18 mouse cellular contexts compared by ENCODE assay signal in genomic region chr19:59423685-59424084, GRCm38 (mm10). TPM values are rescaled to one million over a fixed set of nuclear protein-coding genes. Genes with fewer than 3 reads are reported as not detected.
DNase-seq lines count a peak whose midpoint lies in the region; ATAC-seq lines count a peak whose summit lies in the region.
"Had no signal": no experiment of that assay in that cellular context is flagged by ENCODE, and none has a peak within 500 bp of the region (broad histone marks: within the 10 kb centered on the region; RNA-seq: fewer than 3 reads in every experiment).

No protein-coding gene starts in this region.

- H3K27me3 ChIP-seq in forebrain, embryonic 10.5 days (ENCODE audit: poor library complexity, severe bottlenecking), result peaks cover 48% of the 10 kb centered on the region
- H3K27me3 ChIP-seq in forebrain, embryonic 16.5 days (replicated peaks; ENCODE audit: control insufficient read depth, insufficient read depth, low read length), result no peaks in the 10 kb centered on the region; the same call in 1 of the 2 replicates
- H3K27me3 ChIP-seq in neural tube, embryonic 15.5 days (replicated peaks), result peaks cover 5% of the 10 kb centered on the region
- H3K27me3 ChIP-seq in splenic B cell, adult 2 months (ENCODE audit: control insufficient read depth, insufficient read depth, low read length, poor library complexity, severe bottlenecking), result no peaks in the 10 kb centered on the region
- peaks cover 46% of the 10 kb centered on the region for H3K27me3 ChIP-seq in liver, embryonic 12.5 days (replicated peaks)

- no peak overlapping the region for H3K9ac ChIP-seq in forebrain, embryonic 16.5 days (replicated peaks; ENCODE audit: low read depth, low read length)
- H3K9ac ChIP-seq in neural tube, embryonic 15.5 days (replicated peaks), result no peak overlapping the region
- H3K9ac ChIP-seq in liver, embryonic 12.5 days, result no peak overlapping the region
- H3K9ac ChIP-seq: hindbrain, embryonic 13.5 days; lung, embryonic 14.5 days had no signal

- peaks cover 55% of the 10 kb centered on the region for H3K4me1 ChIP-seq in forebrain, embryonic 10.5 days
- peaks cover 6% of the 10 kb centered on the region; the same call in 1 of the 2 replicates for H3K4me1 ChIP-seq in forebrain, embryonic 16.5 days (replicated peaks; ENCODE audit: control insufficient read depth, insufficient read depth, low read length)
- H3K4me1 ChIP-seq in neural tube, embryonic 15.5 days, result no peaks in the 10 kb centered on the region; the same call in 1 of the 2 replicates
- no peaks in the 10 kb centered on the region for H3K4me1 ChIP-seq in liver, embryonic 12.5 days

- intact Hi-C loops in left cerebral cortex, postnatal 36 days (cut with DNase I), result no loop called here

- 60% methylated on average over 6 of the region's 6 CpGs for WGBS in forebrain, embryonic 10.5 days
- 43% methylated on average over 6 of the region's 6 CpGs for WGBS in forebrain, embryonic 16.5 days
- 36% methylated on average over 6 of the region's 6 CpGs for WGBS in neural tube, embryonic 15.5 days
- 40% methylated on average over 6 of the region's 6 CpGs for WGBS in liver, embryonic 12.5 days (ENCODE audit: insufficient replicate concordance)

- H3K4me3 ChIP-seq in forebrain, embryonic 10.5 days, result no peak overlapping the region
- H3K4me3 ChIP-seq in forebrain, embryonic 16.5 days (replicated peaks; ENCODE audit: low read length), result no peak overlapping the region
- no peak overlapping the region for H3K4me3 ChIP-seq in neural tube, embryonic 15.5 days (replicated peaks)
- H3K4me3 ChIP-seq in liver, embryonic 12.5 days, result no peak overlapping the region
- H3K4me3 ChIP-seq: erythroblast, embryonic 14.5 days; hindbrain, embryonic 13.5 days had no signal

- H3K9me3 ChIP-seq in forebrain, embryonic 10.5 days, result peaks cover 9% of the 10 kb centered on the region
- no peaks in the 10 kb centered on the region for H3K9me3 ChIP-seq in forebrain, embryonic 16.5 days (ENCODE audit: control insufficient read depth, low read length)
- no peaks in the 10 kb centered on the region for H3K9me3 ChIP-seq in neural tube, embryonic 15.5 days (replicated peaks)
- H3K9me3 ChIP-seq in liver, embryonic 12.5 days (replicated peaks), result no peaks in the 10 kb centered on the region
- H3K9me3 ChIP-seq: hindbrain, embryonic 13.5 days had no signal

- ATAC-seq in forebrain, embryonic 16.5 days, result no peak
- no peak for ATAC-seq in neural tube, embryonic 15.5 days (ENCODE audit: low FRiP score)
- ATAC-seq in liver, embryonic 12.5 days, result no peak

- H3K27ac ChIP-seq in forebrain, embryonic 10.5 days, result peak overlapping the region; percentile 79
- H3K27ac ChIP-seq in forebrain, embryonic 16.5 days (ENCODE audit: low read length), result no peak overlapping the region
- H3K27ac ChIP-seq in neural tube, embryonic 15.5 days (replicated peaks), result no peak overlapping the region
- no peak overlapping the region for H3K27ac ChIP-seq in liver, embryonic 12.5 days
- H3K27ac ChIP-seq: hindbrain, embryonic 13.5 days had no signal

- peaks cover 25% of the 10 kb centered on the region for H3K36me3 ChIP-seq in forebrain, embryonic 10.5 days (replicated peaks)
- H3K36me3 ChIP-seq in forebrain, embryonic 16.5 days (ENCODE audit: control insufficient read depth, insufficient read depth), result no peaks in the 10 kb centered on the region
- no peaks in the 10 kb centered on the region for H3K36me3 ChIP-seq in neural tube, embryonic 15.5 days
- no peaks in the 10 kb centered on the region for H3K36me3 ChIP-seq in splenic B cell, adult 2 months (ENCODE audit: control insufficient read depth, insufficient read depth, low read length, poor library complexity, severe bottlenecking)
- H3K36me3 ChIP-seq in liver, embryonic 12.5 days, result no peaks in the 10 kb centered on the region
- H3K36me3 ChIP-seq: hindbrain, embryonic 13.5 days had no signal

- H3K4me2 ChIP-seq in forebrain, embryonic 16.5 days (ENCODE audit: low read length), result no peak overlapping the region
- no peak overlapping the region for H3K4me2 ChIP-seq in neural tube, embryonic 15.5 days
- no peak overlapping the region for H3K4me2 ChIP-seq in liver, embryonic 12.5 days
- H3K4me2 ChIP-seq: heart, embryonic 11.5 days; hindbrain, embryonic 13.5 days; lung, embryonic 14.5 days had no signal

- DNase-seq in forebrain, embryonic 10.5 days (ENCODE audit: extremely low spot score, low spot score), result peak; percentile 26
- peak; percentile 29 for DNase-seq in neural tube, embryonic 10.5 days (ENCODE audit: extremely low spot score, low spot score)
- peak; percentile 89 for DNase-seq in forelimb bud, embryonic 11.5 days (ENCODE audit: low read depth, low spot score)
- peak; percentile 7 for DNase-seq in splenic B cell, adult 2 months (ENCODE audit: low read depth, low spot score)
- DNase-seq in left cerebral cortex, postnatal 36 days (ENCODE audit: low spot score in 2 of 2), result no peak
- DNase-seq: adrenal gland, postnatal 25 days; cerebellum, adult 11-12 months; kidney, postnatal 10 days; left cerebral cortex, postnatal 4 days; lung, embryonic 14.5 days had no signal

RNA-seq across cellular contexts. Expression of gene Emx2, which starts 34.5 kb away (rescaled TPM):
- 44.1 and 48.1 TPM in 2 replicates for polyA plus RNA-seq in forebrain, embryonic 10.5 days (2016; fragmentation: Nextera tagmentation; extraction: Ambion mirVana)
- polyA plus RNA-seq in forebrain, embryonic 16.5 days (2015; fragmentation: Nextera tagmentation; extraction: Ambion mirVana), result 13.1 and 13.8 TPM in 2 replicates
- polyA plus RNA-seq in neural tube, embryonic 15.5 days (2015; fragmentation: Nextera tagmentation; extraction: Ambion mirVana), result 0.06 TPM in 1 of 2 replicates, not detected in the other
- 0.05 and 0.11 TPM in 2 replicates for polyA plus RNA-seq in liver, embryonic 12.5 days (2016; fragmentation: Nextera tagmentation; extraction: Ambion mirVana)
- total RNA-seq in left cerebral cortex, postnatal 36 days (2021), result 10 to 100 TPM; 12.5 to 21.3 TPM
- total RNA-seq: adrenal gland, postnatal 25 days; megakaryocyte, adult 5-6 weeks had no signal
- polyA plus RNA-seq: erythroblast, embryonic 14.5 days; lung, embryonic 14.5 days; spleen, adult 2 months had no signal

Comparison
In these comparisons a context has a peak if more than half of its experiments do, and no peak if none do; other contexts are left out.
1. DNase-seq: peak in forebrain, embryonic 10.5 days (single experiment), neural tube, embryonic 10.5 days (single experiment), forelimb bud, embryonic 11.5 days (single experiment) and splenic B cell, adult 2 months (single experiment); none in left cerebral cortex, postnatal 36 days (0 of 2).
2. RNA of gene Emx2, which starts 34.5 kb away (polyA plus RNA-seq): 44.1 to 48.1 TPM in forebrain, embryonic 10.5 days and 13.1 to 13.8 TPM in forebrain, embryonic 16.5 days; 0.05 to 0.11 TPM in liver, embryonic 12.5 days and 0.06 TPM in neural tube, embryonic 15.5 days; every median in the first group is over 10 times any median in the second.